Mouse (Mus musculus): ENCODE data around the gene G430095P16Rik.

The G430095P16Rik gene

DNA sequence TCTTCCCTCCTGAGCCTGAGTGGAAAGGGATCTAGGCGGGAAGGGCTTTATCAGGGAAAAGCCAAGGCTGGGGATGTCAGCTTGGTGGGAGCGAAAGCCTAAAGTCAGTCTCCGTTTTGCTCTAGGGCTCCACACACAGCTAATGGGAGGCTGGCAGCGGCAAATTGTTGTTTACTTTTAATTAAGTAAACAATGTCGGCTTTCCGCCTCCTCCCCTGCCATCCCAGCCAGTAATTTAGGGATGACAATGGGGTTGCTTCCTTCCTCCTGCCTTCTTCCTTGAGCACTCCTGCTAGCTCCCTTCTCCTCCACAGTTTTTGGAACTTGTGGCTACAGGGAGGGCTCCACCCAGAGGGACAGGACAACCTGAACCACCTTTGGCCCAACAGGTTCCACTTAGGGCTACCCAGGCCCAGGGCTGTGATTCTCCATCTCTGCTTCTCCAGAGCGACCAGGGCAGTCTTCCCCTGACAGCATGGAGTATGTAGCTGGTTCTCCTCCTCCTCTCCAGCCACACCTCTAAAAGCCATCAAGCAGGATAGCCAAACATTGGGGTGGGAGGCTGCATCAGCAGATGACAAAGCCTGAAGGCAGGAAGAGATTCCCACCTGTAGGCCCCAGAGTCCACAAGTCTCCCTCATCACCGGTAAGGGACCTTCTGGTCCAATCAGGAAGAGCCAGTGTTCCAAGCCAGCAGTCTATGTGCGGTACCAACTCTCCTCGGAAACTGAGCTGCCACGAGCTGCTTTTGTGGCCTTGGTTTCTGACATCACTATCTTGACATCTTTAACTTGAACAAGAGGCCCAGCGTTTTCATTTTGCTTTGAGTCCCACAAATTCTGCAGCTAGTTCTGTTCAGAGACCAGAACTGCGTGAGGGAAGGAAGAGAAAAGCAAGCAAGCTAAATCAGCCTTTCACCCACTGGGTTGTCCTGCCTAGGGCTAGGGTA, 18.4 kb downstream of the G430095P16Rik start:
- in situ Hi-C loops (cut with MboI) = no loop called here

DNA sequence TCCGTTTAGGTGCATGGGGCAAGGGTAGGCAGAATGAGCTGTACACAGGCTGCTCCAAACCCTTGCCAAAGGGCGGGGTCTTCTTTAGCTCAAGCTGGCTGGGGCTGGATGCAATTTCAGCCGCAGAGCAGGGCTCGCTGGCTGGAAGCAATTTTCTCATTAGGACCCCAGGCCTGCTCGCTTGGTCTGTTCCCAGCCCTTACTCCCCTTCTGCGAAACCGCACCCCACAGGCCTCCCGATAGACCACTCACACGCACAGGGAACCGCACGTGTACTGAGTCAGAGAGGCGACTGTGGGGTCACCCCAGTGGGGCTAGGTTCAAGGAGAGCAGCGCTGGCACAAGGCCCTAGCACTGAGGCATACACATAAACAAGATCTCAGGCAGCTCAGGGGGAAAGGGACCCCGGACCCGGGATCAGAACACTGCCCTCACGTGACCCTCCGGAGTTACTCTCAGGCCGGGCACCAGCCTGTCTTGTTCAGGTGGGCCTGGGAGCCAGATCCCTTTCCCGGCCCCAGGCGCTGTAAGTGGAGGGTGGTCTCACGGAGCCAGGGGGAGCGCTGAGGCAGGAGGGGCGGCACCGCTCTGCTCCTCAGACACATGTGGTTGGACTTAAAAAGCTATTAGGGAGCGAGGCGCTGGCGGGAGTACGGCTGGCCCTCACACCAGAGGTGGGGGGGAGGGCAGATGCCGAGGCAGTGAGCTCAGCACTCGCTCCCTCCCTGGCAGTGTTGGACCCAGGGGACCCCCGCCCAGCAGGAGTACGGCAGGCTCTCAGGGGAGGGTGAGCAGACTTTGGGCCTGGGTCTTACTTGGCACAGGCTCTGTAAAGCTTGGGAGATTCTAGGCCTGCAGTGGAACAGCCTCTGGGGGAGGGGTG, 19.6 kb downstream of the G430095P16Rik start:
- in situ Hi-C loops (cut with MboI) = no loop called here

DNA sequence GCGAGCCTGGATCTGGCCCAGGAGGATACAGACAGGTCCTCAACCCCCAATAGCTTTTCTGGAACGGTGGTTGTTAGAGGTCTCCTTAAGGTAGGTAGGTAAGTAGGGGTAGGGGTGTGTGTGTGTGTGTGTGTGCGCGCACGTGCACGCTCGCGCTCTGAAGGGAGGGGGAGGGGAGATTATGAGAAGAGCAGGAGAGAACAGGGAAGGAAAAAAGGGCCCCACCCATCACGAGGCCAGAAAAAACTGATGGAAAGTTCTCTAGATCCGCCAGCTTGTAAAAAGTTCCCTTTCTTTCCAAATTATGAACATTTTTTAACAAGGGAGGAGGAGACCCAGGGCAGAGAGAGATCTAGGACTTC, 20.2 kb downstream of the G430095P16Rik start:
- in situ Hi-C loops (cut with MboI) = no loop called here

DNA sequence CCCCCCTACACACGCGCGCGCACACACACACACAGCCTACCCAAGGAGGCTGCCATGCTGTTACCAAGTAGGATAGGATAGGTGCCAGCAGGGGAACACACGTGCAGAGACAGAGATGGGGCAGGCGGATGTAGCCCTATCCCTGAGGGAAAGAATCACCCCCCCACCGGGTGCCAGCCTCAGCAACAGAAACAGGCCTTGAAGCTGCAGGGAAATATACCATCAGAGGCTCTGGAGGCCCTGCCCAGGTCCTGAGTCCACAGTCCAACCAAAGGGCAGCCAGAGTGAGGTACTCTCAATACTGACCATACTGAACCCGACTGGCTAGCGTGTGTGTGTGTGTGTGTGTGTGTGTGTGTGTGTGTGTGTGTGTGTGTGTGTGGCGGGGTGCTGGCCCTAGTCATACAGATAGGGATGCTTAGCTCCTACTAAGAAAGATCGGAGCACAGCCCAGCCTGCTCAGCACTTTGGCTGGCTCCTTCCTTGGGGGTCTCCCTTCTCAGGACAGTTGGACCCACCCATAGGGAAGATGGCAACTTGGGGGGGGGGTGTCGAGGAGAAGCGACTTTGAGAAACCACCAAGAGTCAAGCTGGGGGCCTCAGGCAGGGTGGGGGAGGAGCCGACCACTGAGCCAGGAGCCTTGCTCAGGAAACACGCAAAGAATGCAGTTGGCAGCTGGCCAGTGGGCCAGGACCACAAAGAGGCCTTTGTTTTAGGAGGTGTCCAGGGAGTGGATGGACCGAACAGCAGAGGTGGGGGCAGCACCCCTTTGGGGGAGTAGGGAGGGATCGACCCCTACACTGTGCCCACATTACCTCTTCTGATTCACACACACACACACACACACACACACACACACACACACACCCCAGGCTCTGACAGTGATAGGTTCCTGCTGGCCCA, 21.0 kb downstream of the G430095P16Rik start:
- in situ Hi-C loops (cut with MboI) = no loop called here

DNA sequence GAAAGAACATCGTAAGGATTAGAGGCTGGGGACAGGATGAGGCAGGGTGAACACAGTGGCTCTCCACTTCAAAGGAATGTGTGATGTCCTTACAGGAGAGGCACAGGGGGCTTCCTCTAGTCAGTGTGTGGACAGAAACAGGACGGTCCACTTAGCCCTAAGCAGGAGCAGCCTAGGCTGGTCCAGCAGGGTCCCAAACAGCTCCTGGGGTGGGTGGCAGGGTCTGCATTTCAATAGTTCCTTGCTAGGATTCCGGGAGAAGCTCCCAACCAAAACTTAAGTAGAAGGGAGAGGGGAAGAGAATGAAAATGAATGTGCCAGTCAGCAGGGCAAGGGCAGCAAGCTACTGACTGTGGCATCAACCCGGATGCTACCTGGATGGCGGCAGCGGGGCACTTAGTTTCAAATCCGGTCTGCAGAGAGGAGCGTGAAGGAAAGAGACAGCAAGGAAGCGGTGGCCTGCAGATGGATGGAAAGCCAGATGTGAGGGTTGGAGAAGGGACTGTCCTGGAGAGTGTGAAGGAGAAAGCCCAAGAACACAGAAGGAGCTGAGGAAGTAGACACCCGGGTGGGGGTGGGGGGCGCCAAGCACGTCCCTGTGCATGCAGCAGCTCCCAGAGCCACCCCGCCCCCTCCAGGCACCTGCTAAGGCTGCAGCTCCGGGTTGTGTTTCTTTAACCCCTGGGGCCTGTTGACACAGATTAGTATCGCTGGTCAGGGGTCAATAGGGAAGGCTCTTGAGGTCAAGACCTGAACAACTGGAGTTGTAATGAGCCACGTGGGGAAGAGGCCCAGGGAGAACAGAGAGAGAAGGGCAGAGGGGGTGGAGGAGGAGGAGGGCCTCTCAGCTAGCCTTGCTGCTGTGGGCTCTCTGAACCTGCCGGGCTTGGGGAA, 22.5 kb downstream of the G430095P16Rik start:
- in situ Hi-C loops (cut with MboI) = no loop called here

DNA sequence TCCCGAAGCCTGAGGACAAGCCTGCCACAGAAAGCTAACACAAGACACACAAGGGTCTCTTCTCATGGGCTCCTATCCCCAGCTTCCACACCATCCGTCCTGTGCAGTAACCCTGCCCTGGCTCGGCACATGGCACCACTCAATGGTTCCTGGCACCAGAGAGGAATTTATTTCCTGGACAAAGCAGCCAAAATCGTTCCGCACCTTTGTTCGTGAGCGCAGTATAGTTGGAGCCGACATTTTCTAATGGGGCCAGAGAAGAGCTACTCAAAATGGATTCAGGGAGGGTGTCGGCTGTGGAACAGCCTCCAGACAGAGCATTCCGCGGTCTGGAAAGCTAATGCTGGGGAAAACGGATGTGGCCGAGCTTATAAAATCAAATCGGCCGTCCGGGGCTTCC, 26.7 kb downstream of the G430095P16Rik start:
- in situ Hi-C loops (cut with MboI) = no loop called here

DNA sequence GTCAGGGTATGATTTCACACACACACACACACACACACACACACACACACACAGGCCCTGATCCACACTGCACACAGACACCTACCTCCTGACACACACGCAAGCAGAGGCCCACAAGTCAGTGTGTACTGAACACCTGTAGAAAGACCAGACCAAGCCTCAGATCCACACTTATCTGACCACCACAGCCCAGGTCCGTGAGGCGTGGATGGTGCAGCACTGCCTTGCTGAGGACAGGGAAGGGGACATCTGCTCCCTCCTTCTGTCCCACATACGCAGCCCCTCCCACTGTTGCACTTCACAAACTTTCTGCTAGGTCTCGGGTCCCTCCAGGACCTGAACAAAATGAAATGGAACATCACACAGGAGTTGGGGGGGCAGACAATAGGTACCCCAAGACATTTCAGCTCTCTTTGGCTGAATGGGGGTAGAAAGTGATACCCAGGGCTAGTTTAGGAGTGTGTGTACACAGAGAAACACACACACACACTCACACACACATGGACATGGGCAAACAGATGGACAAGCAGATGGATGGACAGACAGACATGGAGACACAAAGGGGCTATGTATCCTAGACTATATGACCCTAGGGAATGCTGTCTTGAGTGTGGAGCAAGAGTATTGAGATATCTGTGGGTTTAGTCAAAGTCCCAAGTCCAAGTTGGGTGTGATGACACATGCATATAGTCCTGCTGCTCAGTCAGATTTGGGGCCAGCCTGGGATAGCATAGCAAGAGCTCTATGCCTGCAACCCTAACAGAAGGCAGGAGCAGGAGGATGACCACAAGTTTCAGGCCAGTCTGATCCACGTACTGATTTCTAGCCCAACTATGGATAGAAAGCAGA, 30.2 kb downstream of the G430095P16Rik start:
- in situ Hi-C loops (cut with MboI) = no loop called here

DNA sequence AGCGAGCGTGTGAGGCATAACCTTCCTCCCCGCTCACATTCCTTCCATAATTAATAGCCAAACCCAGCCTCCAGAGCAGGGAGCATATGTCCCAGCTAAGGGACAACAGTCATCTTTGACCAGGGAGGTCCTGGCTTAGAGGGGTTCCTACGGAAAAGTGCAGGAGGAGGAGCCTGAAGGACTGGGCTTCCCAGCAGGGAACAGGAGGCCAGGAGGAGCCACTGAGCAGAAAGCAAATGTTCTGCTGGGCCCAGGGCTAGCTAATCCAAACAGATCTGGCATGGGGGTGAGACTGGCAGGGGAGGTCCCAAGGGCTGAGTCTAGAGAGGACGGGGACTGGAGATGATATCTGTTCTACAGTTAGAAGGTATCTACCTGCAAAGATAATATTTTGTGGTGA, 34.7 kb downstream of the G430095P16Rik start:
- in situ Hi-C loops (cut with MboI) = no loop called here

DNA sequence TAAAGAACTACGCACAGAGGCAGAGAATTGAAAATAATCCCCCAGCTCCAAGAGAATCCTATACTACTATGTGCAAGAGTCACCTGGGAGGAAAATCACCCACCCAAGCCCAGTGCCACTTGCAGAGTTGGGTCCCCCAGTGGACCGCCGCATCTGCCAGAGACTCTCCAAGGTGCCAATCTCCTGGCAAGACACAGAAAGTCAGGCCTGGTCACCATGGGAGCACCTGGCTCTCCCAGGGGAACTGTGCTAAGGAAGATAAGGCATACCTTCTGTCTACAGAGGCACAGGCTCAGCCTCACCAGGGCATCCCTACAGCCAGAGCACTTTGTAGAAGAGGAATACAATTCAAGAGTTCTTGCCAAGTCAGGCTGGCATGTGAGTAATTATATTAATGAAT, 35.5 kb downstream of the G430095P16Rik start:
- in situ Hi-C loops (cut with MboI) = no loop called here

DNA sequence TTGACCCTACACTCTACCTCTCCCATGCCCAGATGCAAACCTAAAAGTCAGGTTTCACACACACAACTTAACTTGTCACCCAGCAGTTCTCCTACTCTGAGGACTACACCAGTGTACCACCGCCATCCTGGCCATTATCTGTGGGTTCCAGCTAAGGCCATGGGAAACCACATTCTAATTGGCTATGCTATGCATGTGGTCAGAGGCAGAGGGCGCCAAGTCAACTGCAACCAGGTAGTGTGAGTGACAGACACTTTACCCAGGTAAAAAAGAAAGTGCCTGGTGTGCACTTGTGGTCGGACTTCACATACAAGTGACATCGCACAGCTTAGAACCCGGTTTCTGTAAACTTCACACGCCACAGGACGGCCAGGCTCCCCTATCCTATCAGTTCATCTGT, 36.3 kb downstream of the G430095P16Rik start:
- in situ Hi-C loops (cut with MboI) = no loop called here

DNA sequence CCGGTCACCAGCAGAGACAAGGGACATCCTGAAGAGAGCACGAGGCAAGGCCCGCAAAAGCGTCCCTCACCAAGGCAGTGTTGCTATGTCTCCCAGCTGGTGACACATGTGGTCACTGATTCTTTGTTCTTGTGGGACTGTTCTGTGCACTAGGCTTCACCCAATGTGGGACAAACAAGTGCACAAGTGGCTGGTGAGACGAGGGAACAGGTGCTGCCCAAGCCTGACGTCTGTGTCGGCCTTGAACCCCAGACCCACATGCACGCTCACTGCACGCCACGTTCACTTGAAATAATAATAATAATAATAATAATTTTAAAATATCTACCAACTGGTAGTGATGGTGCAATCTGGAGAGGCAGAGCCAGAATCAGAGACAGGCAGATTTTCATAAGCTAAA, 36.9 kb downstream of the G430095P16Rik start:
- in situ Hi-C loops (cut with MboI) = no loop called here

DNA sequence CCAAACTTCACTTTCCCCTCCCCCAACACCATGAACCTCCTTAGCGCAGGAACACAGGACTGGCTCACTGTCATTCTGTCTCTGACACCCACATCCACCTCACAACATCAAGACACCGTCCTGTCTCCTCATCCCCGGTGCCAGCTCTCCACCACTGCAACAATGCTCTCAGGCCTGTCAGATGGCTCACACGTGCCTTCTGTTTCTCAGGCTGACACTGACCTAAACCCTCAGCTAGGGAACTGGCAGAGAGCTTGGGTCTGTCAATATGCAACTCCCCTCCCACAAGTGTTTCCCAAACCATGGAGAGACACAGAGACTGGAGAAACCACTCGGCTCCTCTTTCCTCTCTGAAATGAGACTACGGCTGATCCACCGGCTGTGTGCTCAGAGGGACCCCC, 37.6 kb downstream of the G430095P16Rik start:
- in situ Hi-C loops (cut with MboI) = no loop called here

DNA sequence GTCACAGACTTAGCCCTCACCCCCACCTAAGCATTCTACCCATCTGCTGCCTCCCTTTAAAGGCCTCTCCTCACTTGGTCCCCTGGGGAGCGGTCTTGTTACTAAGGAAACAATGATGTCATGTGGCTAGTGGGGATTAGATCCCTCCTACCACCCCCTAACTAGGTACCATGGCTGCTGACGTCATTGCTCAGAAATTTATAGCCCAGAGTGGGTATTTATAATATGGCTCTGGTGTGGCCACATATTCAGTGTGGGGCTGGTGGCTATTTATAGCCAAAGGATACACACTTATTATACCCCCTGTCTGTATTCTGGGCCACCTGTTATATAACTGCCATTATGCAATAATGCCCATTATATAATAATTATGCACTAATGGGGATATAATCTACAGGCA, 38.1 kb downstream of the G430095P16Rik start:
- in situ Hi-C loops (cut with MboI) = no loop called here

DNA sequence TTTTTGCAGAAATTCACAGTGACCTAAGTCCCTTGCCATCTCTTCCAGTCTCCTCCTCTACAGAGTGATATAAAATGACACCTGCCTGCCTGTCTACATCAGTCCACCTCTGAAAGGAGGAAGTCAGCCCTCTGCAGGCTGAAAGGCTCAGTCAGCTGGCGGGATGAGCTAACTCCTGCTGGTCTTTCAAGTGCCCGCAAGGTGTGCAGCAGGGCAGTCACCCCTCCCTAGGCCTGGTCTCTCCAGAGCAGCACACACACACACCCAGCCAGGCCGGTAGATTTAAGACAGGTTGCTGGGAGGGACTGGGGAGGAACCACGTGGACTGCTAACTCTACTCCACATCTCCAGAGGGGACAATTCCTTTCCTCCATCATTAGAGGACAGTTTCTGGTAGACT, 41.3 kb downstream of the G430095P16Rik start:
- in situ Hi-C loops (cut with MboI) = no loop called here

DNA sequence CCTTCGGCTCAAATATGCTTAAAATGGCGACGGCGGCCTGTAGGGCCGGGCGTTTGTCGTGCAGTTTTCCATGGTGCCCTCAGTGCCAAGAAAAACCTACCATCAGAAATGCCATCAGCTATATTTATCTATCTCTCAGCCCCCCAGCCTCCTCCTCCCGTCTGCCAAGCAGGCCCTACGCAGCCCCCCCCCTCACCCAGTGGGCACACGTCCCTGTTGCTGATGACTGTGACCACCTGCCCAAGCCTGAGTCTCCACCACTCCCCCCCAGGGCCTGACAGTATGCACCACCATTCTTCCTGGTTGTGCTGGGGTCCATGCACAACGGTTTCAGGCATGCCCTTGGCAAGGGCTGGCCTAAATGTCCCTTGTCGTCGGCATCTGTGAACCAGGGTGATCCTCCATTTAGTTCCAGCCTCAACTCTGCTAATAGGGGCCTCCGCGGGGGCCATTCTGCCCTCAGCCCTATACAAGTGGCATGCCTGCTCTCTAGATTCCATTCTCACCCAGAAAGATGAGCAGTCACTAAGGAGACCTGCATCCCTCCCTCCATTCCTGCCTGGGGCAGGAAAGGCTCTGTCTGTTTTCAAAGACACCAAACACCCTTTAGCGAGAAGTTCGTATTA, 42.2 kb downstream of the G430095P16Rik start:
- in situ Hi-C loops (cut with MboI) = no loop called here

DNA sequence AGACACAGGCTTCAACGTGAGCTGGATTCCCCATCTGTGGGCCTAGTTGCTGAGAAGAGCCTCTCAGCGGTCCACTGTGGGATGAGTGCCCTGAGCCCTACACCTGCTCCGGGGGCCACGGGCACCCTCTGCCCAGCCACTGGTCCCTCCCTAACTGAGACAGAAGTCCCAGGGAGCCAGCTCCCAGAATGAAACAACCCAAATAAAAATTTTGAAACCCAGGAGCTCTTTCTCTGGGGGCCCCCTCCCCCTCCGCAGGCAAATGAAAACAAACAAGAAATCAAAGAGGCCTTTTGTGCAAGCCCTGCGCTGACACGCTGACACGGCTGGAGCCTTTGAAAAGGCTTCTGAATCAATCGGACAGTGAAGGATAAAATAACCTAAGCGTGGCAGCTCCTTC, 42.8 kb downstream of the G430095P16Rik start:
- in situ Hi-C loops (cut with MboI) = no loop called here

DNA sequence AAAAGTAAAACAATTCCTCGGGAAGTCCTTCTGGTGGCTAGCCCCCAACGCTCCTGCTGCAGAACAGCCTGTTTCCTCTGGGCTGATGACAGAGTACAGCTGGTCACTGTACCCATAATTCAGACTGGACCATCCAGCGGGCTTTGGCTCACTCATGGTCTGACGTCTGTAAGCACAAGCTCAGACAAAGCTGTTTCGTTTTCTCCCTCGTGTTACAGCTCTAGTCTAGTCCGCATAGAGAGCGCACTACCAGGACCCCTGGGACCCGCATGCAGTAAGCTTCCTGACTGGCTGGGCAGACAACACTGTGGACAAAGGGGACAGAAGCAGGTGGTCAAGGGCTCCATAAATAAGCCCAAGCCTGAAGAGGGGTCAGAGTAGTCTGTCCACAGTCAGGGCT, 43.6 kb downstream of the G430095P16Rik start:
- in situ Hi-C loops (cut with MboI) = no loop called here

DNA sequence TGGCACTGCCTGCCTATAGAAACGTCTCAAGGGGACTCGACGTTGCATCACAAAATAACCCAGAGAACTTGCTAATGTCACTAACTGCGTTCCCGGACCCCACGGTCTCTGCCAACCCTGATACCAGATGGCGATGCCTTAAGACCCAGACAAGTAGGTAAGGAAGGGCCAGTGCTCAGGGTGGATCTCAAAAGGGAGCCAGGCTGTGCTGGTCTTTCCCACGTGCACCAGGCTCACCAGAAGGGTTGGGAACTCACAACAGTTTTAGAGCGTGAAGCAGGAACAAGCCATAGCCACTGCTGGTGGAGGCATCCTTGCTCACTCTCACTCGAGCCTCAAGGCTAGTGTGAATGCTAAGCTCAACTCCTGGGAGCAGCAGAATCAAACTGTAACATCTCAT, 44.4 kb downstream of the G430095P16Rik start:
- in situ Hi-C loops (cut with MboI) = no loop called here

DNA sequence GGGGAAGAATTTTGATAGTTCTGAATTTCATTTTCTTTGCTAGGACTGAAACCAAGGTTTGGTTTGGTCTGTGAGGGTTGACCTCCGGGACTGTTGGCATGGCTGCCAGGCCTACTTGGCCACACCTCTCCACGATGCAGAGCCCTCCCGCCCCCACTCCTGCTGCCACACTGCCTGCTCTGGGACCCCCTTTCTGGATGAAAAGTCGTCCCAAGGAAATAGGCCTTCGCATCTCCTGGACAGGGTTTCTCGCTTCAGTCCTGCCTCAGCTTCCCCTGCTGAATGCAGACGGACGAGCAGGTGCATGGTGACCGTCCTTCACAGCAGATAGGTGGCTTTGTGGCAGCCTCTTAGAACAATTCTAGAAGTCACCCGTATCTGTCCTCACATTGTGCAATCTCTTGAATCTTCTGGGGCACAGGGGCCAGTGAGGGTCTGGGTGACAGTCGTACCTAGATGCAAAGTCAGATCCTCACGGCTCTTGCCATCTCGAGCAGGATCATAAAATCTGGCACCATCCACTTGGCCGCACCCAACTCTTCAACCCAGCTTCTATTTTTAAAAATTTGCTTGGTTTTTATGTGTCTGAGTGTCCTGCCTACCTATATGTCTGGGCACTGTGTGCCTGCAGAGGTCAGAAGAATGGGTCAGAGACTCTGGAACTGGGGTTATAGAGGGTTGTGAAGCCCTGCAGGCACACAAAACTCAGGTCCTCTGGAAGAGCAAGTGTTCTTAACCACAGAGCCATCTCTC, 45.7 kb downstream of the G430095P16Rik start:
- in situ Hi-C loops (cut with MboI) = no loop called here

Measured in mature B cell (primary cell).